Mouse (Mus musculus) CH12.LX (cell line): ENCODE data around the gene Grb10. TPM values are rescaled to one million over a fixed set of nuclear protein-coding genes. Genes with fewer than 3 reads are reported as not detected.

ENCODE experiments used
- DNase-seq: peaks from one replicate; pipeline ENCODE4 v3.0.0-alpha.2; 2013; ENCODE audit errors: extremely low read depth
- H3K27ac ChIP-seq: 2 replicates; pipeline ENCODE4 v1.5.1; 2012; ENCODE audit warnings: low read depth, mild to moderate bottlenecking, control low read depth, moderate library complexity; ENCODE audit not compliant: insufficient read depth
- H3K27me3 ChIP-seq: replicated peaks from 2 replicates; pipeline ENCODE3; 2012; ENCODE audit warnings: inconsistent platforms
- H3K36me3 ChIP-seq, 2 experiments: replicated peaks in 1 of 2; 2 replicates each; pipeline versions ENCODE3 to v1.6.1; 2012; ENCODE audit warnings: inconsistent platforms in 1 of 2, low read length in 1 of 2, mild to moderate bottlenecking in 1 of 2, mixed read lengths in 1 of 2, moderate library complexity in 1 of 2; ENCODE audit not compliant: control insufficient read depth in 1 of 2, insufficient read depth in 1 of 2
- H3K4me1 ChIP-seq, 2 experiments: 2 replicates each; pipeline ENCODE4 v1.6.1; 2012; ENCODE audit warnings: inconsistent platforms in 1 of 2, moderate library complexity in 1 of 2; ENCODE audit not compliant: insufficient read depth in 2 of 2, control insufficient read depth in 1 of 2
- H3K4me2 ChIP-seq: 2 replicates; pipeline ENCODE4 v1.6.1; 2012; ENCODE audit warnings: low read depth, mild to moderate bottlenecking, control low read depth; ENCODE audit not compliant: poor library complexity, insufficient read depth, severe bottlenecking
- H3K4me3 ChIP-seq, 3 experiments: fragments of 150-350 bp in 1 of 3; sonication (generic) in 1 of 3; replicated peaks in 1 of 3; 2 replicates each; pipeline versions ENCODE3 to v1.5.1; 2011 to 2012; ENCODE audit warnings: low read depth in 2 of 3, low read length in 2 of 3, mild to moderate bottlenecking in 2 of 3, moderate library complexity in 2 of 3, control low read depth in 1 of 3, improper control_type of control experiment in 1 of 3, inconsistent platforms in 1 of 3, mixed read lengths in 1 of 3; ENCODE audit not compliant: poor library complexity in 1 of 3
- H3K79me2 ChIP-seq: replicated peaks from 2 replicates; pipeline ENCODE4 v1.6.1; 2012; ENCODE audit warnings: mild to moderate bottlenecking, moderate library complexity; ENCODE audit not compliant: control insufficient read depth, poor library complexity, insufficient read depth, severe bottlenecking; ENCODE audit errors: extremely low read depth
- H3K9ac ChIP-seq: 2 replicates; pipeline ENCODE4 v1.6.1; 2012; ENCODE audit warnings: low read depth, mild to moderate bottlenecking, control low read depth, moderate library complexity; ENCODE audit not compliant: insufficient read depth
- H3K9me3 ChIP-seq: replicated peaks from 2 replicates; pipeline ENCODE3; 2012; ENCODE audit warnings: low read length, inconsistent platforms, mixed read lengths
- CHD2 ChIP-seq: IDR thresholded peaks from 2 replicates; pipeline ENCODE4 v1.6.1; 2011; ENCODE audit warnings: low read length, improper control_type of control experiment
- CTCF ChIP-seq, 2 experiments: IDR thresholded peaks in 1 of 2; conservative IDR thresholded peaks in 1 of 2; 2 replicates each; pipeline ENCODE4 v1.5.1; 2011 to 2012; ENCODE audit warnings: low read depth in 2 of 2, low read length in 2 of 2, improper control_type of control experiment in 1 of 2, inconsistent platforms in 1 of 2, mild to moderate bottlenecking in 1 of 2, moderate library complexity in 1 of 2
- ELF1 ChIP-seq: IDR thresholded peaks from 2 replicates; pipeline ENCODE4 v1.6.1; 2014; ENCODE audit warnings: low read depth, mild to moderate bottlenecking, inconsistent platforms, low read length, improper control_type of control experiment
- EP300 ChIP-seq: IDR thresholded peaks from 2 replicates; pipeline ENCODE4 v1.6.1; 2011; ENCODE audit warnings: low read length, improper control_type of control experiment
- ETS1 ChIP-seq: conservative IDR thresholded peaks from 2 replicates; pipeline ENCODE4 v1.6.1; 2012; ENCODE audit warnings: low read depth, mild to moderate bottlenecking, inconsistent platforms, low read length, improper control_type of control experiment, moderate library complexity
- GABPA ChIP-seq: IDR thresholded peaks from 2 replicates; pipeline ENCODE4 v1.6.1; 2012; ENCODE audit warnings: low read depth, low read length, improper control_type of control experiment, inconsistent platforms; ENCODE audit not compliant: insufficient replicate concordance
- IRF4 ChIP-seq: IDR thresholded peaks from 2 replicates; pipeline ENCODE4 v1.6.1; 2014; ENCODE audit warnings: low read depth, mild to moderate bottlenecking, inconsistent platforms, low read length, improper control_type of control experiment
- JUN ChIP-seq: IDR thresholded peaks from 2 replicates; pipeline ENCODE4 v1.6.1; 2011; ENCODE audit warnings: low read depth, mild to moderate bottlenecking, low read length, improper control_type of control experiment, moderate library complexity; ENCODE audit not compliant: insufficient read depth
- JUND ChIP-seq: conservative IDR thresholded peaks from 2 replicates; pipeline ENCODE4 v1.6.1; 2011; ENCODE audit warnings: low read depth, low read length, improper control_type of control experiment
- MAFK ChIP-seq: IDR thresholded peaks from 2 replicates; pipeline ENCODE4 v1.6.1; 2011; ENCODE audit warnings: low read length, improper control_type of control experiment; ENCODE audit not compliant: insufficient replicate concordance
- MAZ ChIP-seq: IDR thresholded peaks from 2 replicates; pipeline ENCODE4 v1.6.1; 2012; ENCODE audit warnings: low read depth, mild to moderate bottlenecking, inconsistent platforms, low read length, improper control_type of control experiment, moderate library complexity
- MEF2A ChIP-seq: IDR thresholded peaks from 2 replicates; pipeline ENCODE4 v1.6.1; 2014; ENCODE audit warnings: low read depth, mild to moderate bottlenecking, inconsistent platforms, low read length, improper control_type of control experiment, borderline replicate concordance
- MYC ChIP-seq: IDR thresholded peaks from 2 replicates; pipeline ENCODE4 v1.6.1; 2011; ENCODE audit warnings: low read depth, mild to moderate bottlenecking, improper control_type of control experiment, low read length
- PAX5 ChIP-seq: IDR thresholded peaks from 2 replicates; pipeline ENCODE4 v1.6.1; 2012; ENCODE audit warnings: low read length, inconsistent platforms, mixed read lengths
- POLR2A ChIP-seq: IDR thresholded peaks from 2 replicates; pipeline ENCODE4 v1.6.1; 2011; ENCODE audit warnings: low read depth, mild to moderate bottlenecking, improper control_type of control experiment, low read length
- POLR2AphosphoS2 ChIP-seq: IDR thresholded peaks from 2 replicates; pipeline ENCODE4 v1.6.1; 2011; ENCODE audit warnings: low read depth, low read length, improper control_type of control experiment
- RAD21 ChIP-seq: IDR thresholded peaks from 2 replicates; pipeline ENCODE4 v1.6.1; 2011; ENCODE audit warnings: low read depth, mild to moderate bottlenecking, low read length, improper control_type of control experiment, moderate library complexity
- RCOR1 ChIP-seq: conservative IDR thresholded peaks from 2 replicates; pipeline ENCODE4 v1.6.1; 2012; ENCODE audit warnings: low read depth, mild to moderate bottlenecking, inconsistent platforms, low read length, improper control_type of control experiment
- SIN3A ChIP-seq: IDR thresholded peaks from 2 replicates; pipeline ENCODE4 v1.6.1; 2012; ENCODE audit warnings: low read length, improper control_type of control experiment, inconsistent platforms
- TCF12 ChIP-seq: IDR thresholded peaks from 2 replicates; pipeline ENCODE4 v1.6.1; 2014; ENCODE audit warnings: low read depth, mild to moderate bottlenecking, inconsistent platforms, low read length, improper control_type of control experiment
- USF1 ChIP-seq: IDR thresholded peaks from 2 replicates; pipeline ENCODE4 v1.6.1; 2014; ENCODE audit warnings: low read depth, mild to moderate bottlenecking, inconsistent platforms, low read length, improper control_type of control experiment
- ZNF384 ChIP-seq: IDR thresholded peaks from 2 replicates; pipeline ENCODE4 v1.6.1; 2012; ENCODE audit warnings: low read depth, low read length, improper control_type of control experiment, inconsistent platforms
- dilution Hi-C: fragments of 300-500 bp; cut with MboI; formaldehyde crosslinking; loops from 2 replicates; pipeline ENCODE4 v1.14.3; 2020; ENCODE audit warnings: low sequenced_read_pairs; ENCODE audit not compliant: extremely low pct_unique_long_range_greater_than_20kb, extremely low pct_ligation_motif_present
- in situ Hi-C: fragments of 300-500 bp; cut with MboI; formaldehyde crosslinking; loops from 3 replicates; pipeline ENCODE4 v1.14.3; 2019; ENCODE audit warnings: low sequenced_read_pairs, low pct_ligation_motif_present, low pct_unique_long_range_greater_than_20kb, mixed read lengths
- polyA plus RNA-seq: library from polyadenylated mRNA; unstranded; fragments of >175 nt; gene quantifications from 2 replicates; pipeline ENCODE4 v1.2.1, GENCODE M21; 2012; ENCODE audit warnings: low read depth; ENCODE audit not compliant: insufficient read length
- total RNA-seq, 2 experiments: library from RNA; depleted of rRNA; stranded (reverse); fragments of 300-350 nt in 1 of 2; fragments of >200 nt in 1 of 2; gene quantifications; 2 replicates each; pipeline ENCODE4 v1.2.3; 2012 to 2014

The Grb10 gene
- total and polyA plus RNA-seq, 3 experiments: 38.4 to 189 (median 137) TPM

DNA sequence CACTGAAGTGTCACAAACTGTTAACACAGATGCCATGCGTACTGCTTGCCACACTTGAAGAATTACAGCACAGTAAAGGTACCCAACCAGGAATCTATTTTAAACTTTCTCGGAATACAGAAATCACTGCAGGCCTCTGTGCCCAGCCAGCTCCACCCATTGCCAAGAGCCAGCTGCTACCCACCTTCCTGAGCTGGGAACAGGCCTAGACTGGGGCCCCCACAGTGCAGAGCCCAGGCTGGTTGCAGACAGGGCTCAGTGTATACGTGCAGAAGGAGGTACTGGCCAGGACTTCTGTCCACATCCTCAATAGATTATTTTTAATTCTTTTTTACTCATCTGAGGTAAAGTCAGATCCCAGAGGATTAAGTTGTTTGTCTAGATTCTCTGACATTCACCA, 39.6 kb downstream of the Grb10 start:
- no peaks in the 10 kb centered on the region for H3K36me3 ChIP-seq
- H3K79me2 ChIP-seq: no peaks in the 10 kb centered on the region
- H3K4me3 ChIP-seq: no peak overlapping the region
- H3K27me3 ChIP-seq: no peaks in the 10 kb centered on the region
- H3K9me3 ChIP-seq: no peaks in the 10 kb centered on the region
- no peak overlapping the region for H3K4me2 ChIP-seq
- TF ChIP-seq SIN3A (no peak), PAX5 (no peak), MAFK (no peak), ETS1 (no peak), MEF2A (no peak), USF1 (no peak), JUND (no peak), RAD21 (no peak), POLR2AphosphoS2 (no peak), TCF12 (no peak), CHD2 (no peak), JUN (no peak), POLR2A (no peak), GABPA (no peak), MYC (no peak), EP300 (no peak), ELF1 (no peak), MAZ (no peak), RCOR1 (no peak), IRF4 (no peak)
- TF ChIP-seq, all 38 proteins: peak for 0
- H3K4me1 ChIP-seq: no peaks in the 10 kb centered on the region
- no peak overlapping the region for H3K9ac ChIP-seq
- H3K27ac ChIP-seq: no peak overlapping the region
- dilution Hi-C loops: no loop called here
- in situ Hi-C loops: loop anchor here (25.0 kb wide), 1 partner anchor 288 kb away; no protein-coding TSS in a partner anchor
- no peak for DNase-seq

DNA sequence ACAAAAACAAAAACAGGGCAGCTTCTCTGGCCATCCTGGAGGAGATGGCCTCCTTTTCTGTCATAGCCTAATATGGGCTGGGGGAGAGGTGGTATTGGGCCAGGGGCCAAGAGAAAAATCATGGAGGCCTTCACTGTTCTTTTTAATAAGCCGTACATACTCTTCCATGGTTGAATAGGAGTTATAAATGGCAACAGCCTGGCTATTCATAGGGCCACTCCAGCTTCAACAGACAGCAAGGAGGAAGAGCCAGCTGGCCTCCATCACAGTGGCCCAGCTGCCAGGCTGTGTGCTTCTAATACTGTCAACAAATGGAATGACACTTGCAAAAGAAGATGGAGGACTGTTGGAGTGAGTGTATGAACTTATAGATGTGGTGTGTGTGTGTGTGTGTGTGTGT, 41.4 kb downstream of the Grb10 start:
- Histone ChIP-seq H3K27me3 (no peaks in the 10 kb centered on the region), H3K79me2 (no peaks in the 10 kb centered on the region), H3K4me2 (no peak overlapping the region), H3K9ac (no peak overlapping the region), H3K4me3 (no peak overlapping the region), H3K9me3 (no peaks in the 10 kb centered on the region), H3K27ac (no peak overlapping the region), H3K36me3 (no peaks in the 10 kb centered on the region), H3K4me1 (no peaks in the 10 kb centered on the region)
- dilution Hi-C loops: no loop called here
- DNase-seq: no peak
- in situ Hi-C loops: loop anchor here (25.0 kb wide), 1 partner anchor 290 kb away; no protein-coding TSS in a partner anchor
- no peak for TF ChIP-seq ZNF384
- TF ChIP-seq EP300: no peak
- TF ChIP-seq CTCF (conservative IDR thresholded peaks at IDR 0.05 in 1 of 2, IDR thresholded peaks at IDR 0.05 in 1 of 2; ENCODE audit: low read depth in 2 of 2, low read length in 2 of 2): no peak
